Mouse (Mus musculus) heart, embryonic 11.5 days (tissue): ENCODE results near the gene Ehbp1. TPM values are rescaled to one million over a fixed set of nuclear protein-coding genes. Genes with fewer than 3 reads are reported as not detected.

Source experiments
- ATAC-seq: fragments of 200-750 bp; cut with Nextera tagmentation; replicated peaks from 2 replicates; pipeline ENCODE4 v1.8.0; 2017; ENCODE audit warnings: moderate library complexity; ENCODE audit not compliant: insufficient number of reproducible peaks, low FRiP score, low TSS enrichment
- H3K27ac ChIP-seq: fragments of 300-500 bp; sonication (generic); 2 replicates; pipeline ENCODE4 v1.5.1; 2014; ENCODE audit warnings: mild to moderate bottlenecking, low read depth, low read length
- H3K27me3 ChIP-seq: fragments of 300-500 bp; sonication (generic); 2 replicates; pipeline ENCODE4 v1.6.1; 2014; ENCODE audit warnings: mild to moderate bottlenecking, low read length, mixed read lengths; ENCODE audit not compliant: control insufficient read depth, insufficient read depth
- H3K36me3 ChIP-seq: fragments of 300-500 bp; sonication (generic); 2 replicates; pipeline ENCODE4 v1.6.1; 2014; ENCODE audit warnings: mild to moderate bottlenecking, low read length, moderate library complexity, mixed read lengths; ENCODE audit not compliant: control insufficient read depth, insufficient read depth
- H3K4me1 ChIP-seq: fragments of 300-500 bp; sonication (generic); 2 replicates; pipeline ENCODE4 v1.6.1; 2014; ENCODE audit warnings: low read length; ENCODE audit not compliant: control insufficient read depth, insufficient read depth
- H3K4me2 ChIP-seq: fragments of 300-500 bp; sonication (generic); 2 replicates; pipeline ENCODE4 v1.6.1; 2014; ENCODE audit warnings: mild to moderate bottlenecking, moderate library complexity
- H3K4me3 ChIP-seq: fragments of 300-500 bp; sonication (generic); 2 replicates; pipeline ENCODE4 v1.5.1; 2014; ENCODE audit warnings: low read depth, low read length
- H3K9ac ChIP-seq: fragments of 300-500 bp; sonication (generic); 2 replicates; pipeline ENCODE4 v1.6.1; 2014; ENCODE audit warnings: mild to moderate bottlenecking, low read depth, low read length, moderate library complexity
- H3K9me3 ChIP-seq: fragments of 300-500 bp; sonication (generic); replicated peaks from 2 replicates; pipeline ENCODE4 v1.6.1; 2016; ENCODE audit warnings: low read length; ENCODE audit not compliant: control insufficient read depth
- WGBS: fragments of 180-500 bp; shearing (Covaris S2); extraction: QIAGEN DNeasy Blood & Tissue Kit; methylation state at CpG from one replicate; pipeline ENCODE4 v1.1.7; 2014; ENCODE audit not compliant: insufficient replicate concordance; 5-methylcytosine and 5-hydroxymethylcytosine counted together
- polyA plus RNA-seq: library from polyadenylated mRNA; unstranded; fragments of >200 nt; fragmentation: Nextera tagmentation; extraction: Ambion mirVana; gene quantifications from 2 replicates; pipeline ENCODE4 v1.2.1, GENCODE M21; 2014

Ehbp1 gene
- polyA plus RNA-seq, 1 experiment from 2014 or later: 18.3 TPM

GRCm38 (mm10) chr11:22002062-22002782, 339.9 kb downstream of the Ehbp1 start:
- peaks cover 80% of the 10 kb centered on the region for H3K27me3 ChIP-seq
- H3K9ac ChIP-seq: peak overlapping the region; percentile 67
- no peak overlapping the region for H3K27ac ChIP-seq
- H3K9me3 ChIP-seq: no peaks in the 10 kb centered on the region
- peak overlapping the region; percentile 96 for H3K4me2 ChIP-seq
- peak overlapping the region; percentile 68 for H3K4me3 ChIP-seq
- WGBS: under 1% methylated on average over 34 of the region's 34 CpGs
- ATAC-seq: no peak
- H3K36me3 ChIP-seq: no peaks in the 10 kb centered on the region
- peaks cover 16% of the 10 kb centered on the region for H3K4me1 ChIP-seq

DNA sequence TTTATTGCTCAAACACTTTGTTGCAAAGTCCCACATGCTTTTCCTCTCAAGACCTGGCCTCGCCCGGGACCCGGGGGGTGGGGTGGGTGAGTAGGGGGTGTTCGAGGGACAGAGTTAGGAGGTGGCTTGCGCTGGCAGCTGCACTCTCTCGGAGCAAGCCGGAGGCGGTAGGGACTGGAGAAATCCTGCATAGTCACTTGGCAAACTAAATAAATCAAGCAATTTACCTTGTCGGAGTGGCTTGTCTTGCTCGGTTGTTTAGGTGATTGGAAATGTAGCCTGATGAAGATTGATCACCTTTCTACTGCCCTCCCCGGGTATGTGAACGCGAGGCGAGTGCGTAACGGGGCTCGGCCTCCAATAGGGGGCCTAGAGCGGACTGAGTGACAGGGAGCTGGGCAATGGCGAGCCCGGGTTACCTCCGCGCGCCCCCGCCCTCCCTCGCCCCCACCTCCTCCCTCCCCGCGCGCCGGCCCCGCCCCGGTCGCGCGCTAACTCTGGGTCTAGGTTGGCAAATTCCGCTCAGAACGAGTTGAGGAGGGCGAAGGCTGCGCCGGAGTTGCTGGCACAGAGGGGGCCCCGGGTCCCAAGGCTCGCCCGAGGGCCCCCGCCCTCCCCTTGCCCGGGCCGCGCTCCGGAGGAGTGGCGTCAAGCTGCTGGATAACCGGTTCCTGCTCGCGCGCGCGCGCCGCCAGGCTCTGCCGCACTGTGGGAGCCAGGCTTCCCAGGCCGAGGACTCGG, 340.6 kb downstream of the Ehbp1 start:
- WGBS: 2% methylated on average over 52 of the region's 59 CpGs
- Histone ChIP-seq H3K36me3 (no peaks in the 10 kb centered on the region), H3K27me3 (peaks cover 82% of the 10 kb centered on the region), H3K27ac (no peak overlapping the region), H3K4me2 (peak overlapping the region; percentile 96), H3K4me3 (peak overlapping the region; percentile 68), H3K9ac (peak overlapping the region; percentile 67), H3K9me3 (no peaks in the 10 kb centered on the region), H3K4me1 (peaks cover 18% of the 10 kb centered on the region)
- peak; percentile 82 for ATAC-seq

- H3K4me1 ChIP-seq: peaks cover 19% of the 10 kb centered on the region
- H3K27ac ChIP-seq: no peak overlapping the region
- ATAC-seq: no peak
- peak overlapping the region; percentile 96 for H3K4me2 ChIP-seq
- H3K27me3 ChIP-seq: peaks cover 84% of the 10 kb centered on the region
- no peaks in the 10 kb centered on the region for H3K36me3 ChIP-seq
- peak overlapping the region; percentile 68 for H3K4me3 ChIP-seq
- 0 out of 2 replicates have a peak overlapping the region, but pooled peaks have one; percentile 12 for H3K9ac ChIP-seq
- H3K9me3 ChIP-seq: no peaks in the 10 kb centered on the region
- WGBS: 1% methylated on average over 39 of the region's 48 CpGs
Observed at GRCm38 (mm10) chr11:22000316-22001076, 341.6 kb downstream of the Ehbp1 start.

- Histone ChIP-seq H3K9ac (no peak overlapping the region), H3K4me2 (no peak overlapping the region)
- ATAC-seq: no peak
Observed at GRCm38 (mm10) chr11:21999396-22000315, 342.4 kb downstream of the Ehbp1 start.

DNA sequence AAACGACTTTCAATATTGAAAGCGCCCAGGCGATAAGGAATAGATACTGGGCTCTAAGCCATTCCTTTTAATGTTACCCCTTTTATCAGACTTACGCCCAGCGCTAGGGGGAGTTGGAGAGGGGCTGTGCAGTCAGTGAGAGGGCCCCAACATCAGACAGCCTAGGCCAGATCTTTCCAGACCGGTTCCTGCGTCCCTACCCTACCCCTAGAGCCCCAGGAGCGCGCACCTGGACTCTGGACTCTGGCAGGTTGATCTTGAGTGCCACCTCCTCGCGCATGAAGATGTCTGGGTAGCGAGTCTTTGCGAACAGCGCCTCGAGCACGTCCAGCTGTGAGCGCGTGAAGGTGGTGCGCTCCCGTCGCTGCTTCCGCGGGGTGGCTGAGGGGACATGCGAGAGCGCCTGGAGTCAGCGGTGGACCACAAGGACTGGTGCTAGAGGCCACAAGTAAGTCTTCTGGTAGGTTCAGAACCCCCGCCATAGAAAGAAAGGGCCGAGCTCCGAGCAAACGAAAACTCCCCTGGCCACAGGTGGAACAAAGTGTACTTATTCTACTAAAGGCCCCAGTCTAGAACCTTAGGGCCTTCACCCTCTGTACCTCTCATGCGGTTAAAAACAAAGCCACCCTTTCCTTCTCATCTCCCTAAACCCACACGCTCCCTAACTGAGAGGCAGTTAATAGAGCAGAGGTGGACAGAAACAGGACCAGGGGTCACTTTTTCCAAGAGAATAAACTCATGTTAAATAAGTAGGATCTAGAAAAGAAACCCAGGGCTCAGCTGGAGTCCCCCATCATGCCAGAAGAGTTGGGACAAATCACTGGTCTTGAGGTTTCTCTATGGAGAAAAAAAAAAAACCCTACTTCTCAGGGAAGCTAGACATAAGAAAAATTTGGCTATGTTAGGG, 343.7 kb downstream of the Ehbp1 start:
- ATAC-seq: no peak
- Histone ChIP-seq H3K4me3 (no peak overlapping the region), H3K36me3 (no peaks in the 10 kb centered on the region), H3K4me1 (peaks cover 14% of the 10 kb centered on the region), H3K9ac (no peak overlapping the region), H3K4me2 (no peak overlapping the region), H3K9me3 (no peaks in the 10 kb centered on the region), H3K27me3 (peaks cover 81% of the 10 kb centered on the region), H3K27ac (no peak overlapping the region)
- WGBS: 8% methylated on average over 32 of the region's 32 CpGs

More at GRCm38 (mm10) chr11:21999396-22000315, 342.4 kb downstream of the Ehbp1 start:
- Histone ChIP-seq H3K4me1 (peaks cover 18% of the 10 kb centered on the region), H3K36me3 (no peaks in the 10 kb centered on the region), H3K9me3 (no peaks in the 10 kb centered on the region), H3K27ac (no peak overlapping the region), H3K27me3 (peaks cover 84% of the 10 kb centered on the region), H3K4me3 (no peak overlapping the region)
- WGBS: 9% methylated on average over 31 of the region's 31 CpGs

DNA sequence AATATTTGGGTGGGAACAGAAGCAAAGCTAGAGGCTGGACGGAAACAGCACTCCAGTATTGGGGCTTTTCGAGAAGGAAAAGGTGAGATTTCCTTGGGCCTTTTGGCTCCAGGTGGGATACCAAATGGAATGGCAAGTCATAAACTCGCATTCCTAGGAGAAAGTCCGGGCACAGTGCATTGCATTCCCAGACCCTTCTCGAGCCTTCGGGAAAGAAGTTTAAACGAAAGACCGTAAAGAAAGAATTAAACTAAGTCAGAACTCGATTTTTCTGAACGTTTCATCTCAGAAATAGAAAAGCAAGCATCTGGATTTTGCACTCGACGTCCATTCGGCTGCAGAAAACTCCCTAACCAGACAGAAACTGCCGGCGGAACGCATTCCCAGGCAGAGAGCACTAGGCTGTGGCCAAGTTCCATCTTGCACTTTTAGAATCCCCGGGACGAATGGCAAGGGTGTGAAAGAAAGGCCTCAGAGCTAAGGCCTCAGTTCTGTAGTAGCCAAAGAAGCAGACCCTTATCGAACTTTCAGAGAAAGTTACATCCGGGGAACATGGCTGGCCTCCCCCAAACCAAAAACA, 344.4 kb downstream of the Ehbp1 start:
- no peak for ATAC-seq
- H3K4me1 ChIP-seq: peaks cover 13% of the 10 kb centered on the region
- H3K36me3 ChIP-seq: no peaks in the 10 kb centered on the region
- 2% methylated on average over 20 of the region's 20 CpGs for WGBS
- peaks cover 84% of the 10 kb centered on the region for H3K27me3 ChIP-seq
- H3K27ac ChIP-seq: no peak overlapping the region
- no peak overlapping the region for H3K9ac ChIP-seq
- H3K4me2 ChIP-seq: no peak overlapping the region
- no peak overlapping the region; the same call in 1 of the 2 replicates for H3K4me3 ChIP-seq
- no peaks in the 10 kb centered on the region for H3K9me3 ChIP-seq
